Comparison of ENCODE assay signal across 11 mouse cellular contexts in the genomic region with DNA sequence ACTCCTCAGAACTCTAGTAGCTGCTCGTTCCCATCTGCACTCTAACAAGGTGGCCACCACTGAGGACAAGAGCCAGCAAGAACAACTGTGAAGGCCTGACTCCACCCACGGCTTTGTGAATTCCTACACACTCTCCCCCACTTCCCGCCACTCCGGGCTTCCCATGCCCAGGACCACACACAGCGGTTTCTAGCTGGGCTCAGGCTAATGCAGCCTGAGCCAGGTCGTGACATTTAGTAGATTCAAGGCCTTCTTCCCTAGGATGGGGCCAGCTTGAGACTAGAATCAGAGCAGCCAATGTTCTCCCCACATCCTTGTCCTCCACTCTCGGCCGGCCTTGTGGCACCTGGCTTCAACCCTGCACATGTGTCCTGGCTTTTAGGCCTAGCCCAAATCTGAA.
DNase-seq lines count a peak whose midpoint lies in the region; TF ChIP-seq lines count a peak whose summit lies in the region.
"Had no signal": no experiment of that assay in that cellular context is flagged by ENCODE, and none has a peak within 500 bp of the region (broad histone marks: within the 10 kb centered on the region; RNA-seq: fewer than 3 reads in every experiment).

No protein-coding gene starts in this region.

- TF ChIP-seq POLR2A in brain, embryonic 14.5 days (IDR thresholded peaks at IDR 0.05; ENCODE audit: borderline replicate concordance, extremely low read depth, insufficient read depth, insufficient read length, poor library complexity, severe bottlenecking): no peak

- peak; percentile 27 to 63 for DNase-seq in adrenal gland, adult (ENCODE audit: inconsistent age in 2 of 2, low spot score in 1 of 2)
- DNase-seq in adrenal gland, postnatal 4 days (ENCODE audit: low spot score in 2 of 2): no peak
- peak; percentile 50 to 66 for DNase-seq in kidney, postnatal 4 days
- DNase-seq in kidney, adult 8-10 months: no peak
- peak; percentile 22 for DNase-seq in brain, embryonic 14.5 days (ENCODE audit: low read depth)
- DNase-seq in retina, postnatal 1 day: peak; percentile 88
- DNase-seq in layer of hippocampus, postnatal 36 days: no peak
- no peak for DNase-seq in thymus, postnatal 14 days
- DNase-seq: gastrocnemius, postnatal 10 days; layer of hippocampus, adult 9-11 months; right cerebral cortex, postnatal 25 days had no signal

- TF ChIP-seq CTCF in brain, embryonic 14.5 days (IDR thresholded peaks at IDR 0.05; ENCODE audit: borderline replicate concordance, extremely low read depth, insufficient read depth, insufficient read length): no peak

Comparison
In these comparisons a context has a peak if more than half of its experiments do, and no peak if none do; other contexts are left out.
1. DNase-seq: peak in adrenal gland, adult (2 of 2), kidney, postnatal 4 days (2 of 2), brain, embryonic 14.5 days (single experiment) and retina, postnatal 1 day (single experiment); none in adrenal gland, postnatal 4 days (0 of 2), kidney, adult 8-10 months (0 of 2), layer of hippocampus, postnatal 36 days (0 of 2) and thymus, postnatal 14 days (single experiment).